Mouse (Mus musculus): Measurements from ENCODE around the gene Cd151.
"Not testable (repeated sequence)": the region's sequence is repeated elsewhere in the genome, so short reads cannot be mapped to it uniquely, and the experiment has no call there.

Gene Cd151

DNA sequence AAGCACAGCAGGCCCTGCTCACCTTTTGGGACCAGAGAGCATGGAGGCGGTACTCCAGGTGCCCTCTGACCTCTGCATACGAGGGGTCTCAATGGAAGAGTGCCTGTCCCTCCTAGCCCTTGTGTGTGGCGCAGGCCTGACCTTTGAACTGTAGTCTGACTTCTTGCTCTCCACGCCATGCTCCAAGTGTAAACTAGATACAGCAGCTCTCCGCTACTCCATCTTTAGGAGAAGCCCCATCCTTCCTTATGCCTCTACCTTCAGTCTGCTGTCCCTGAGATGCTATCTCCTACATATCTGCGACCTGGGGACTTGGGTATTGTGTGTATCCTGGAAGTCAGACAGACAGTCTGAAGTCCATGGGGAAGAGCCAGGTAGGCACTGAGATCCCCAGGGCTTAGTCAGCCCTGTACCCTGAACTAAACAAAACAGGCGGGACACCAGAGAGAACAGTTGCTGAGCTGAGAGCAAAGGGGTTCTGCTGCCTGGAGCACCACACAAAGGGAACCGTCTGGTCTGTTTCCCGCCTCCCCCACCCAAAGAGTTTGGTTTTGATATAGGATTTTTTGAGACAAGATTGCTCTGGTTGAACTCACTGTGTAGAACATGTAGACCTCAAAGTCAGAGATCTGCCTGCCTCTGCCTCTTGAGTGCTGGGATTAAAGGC lies 31.2 kb upstream of the Cd151 start:
- no peak for DNase-seq (ENCODE audit: extremely low read depth, insufficient read length, low spot score)

DNA sequence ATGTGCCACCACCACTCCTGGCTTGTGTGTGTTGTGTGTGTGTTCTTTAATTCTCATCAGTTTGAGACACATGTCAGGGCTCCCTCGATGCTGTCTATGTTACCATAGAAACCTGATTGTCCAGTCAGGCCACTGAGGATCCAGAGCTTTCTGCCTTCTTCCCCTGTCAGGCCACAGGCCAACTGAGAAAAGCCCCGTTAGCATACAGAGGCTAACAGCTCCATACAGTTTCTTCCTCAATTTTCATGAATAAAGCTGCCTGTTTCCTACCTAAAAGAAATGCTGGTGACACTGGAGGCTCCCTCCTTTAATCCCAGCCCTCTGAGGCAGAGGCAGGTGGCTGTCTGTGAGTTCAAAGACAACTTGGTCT lies 30.7 kb upstream of the Cd151 start:
- no peak for DNase-seq (ENCODE audit: extremely low read depth, insufficient read length, low spot score)

DNA sequence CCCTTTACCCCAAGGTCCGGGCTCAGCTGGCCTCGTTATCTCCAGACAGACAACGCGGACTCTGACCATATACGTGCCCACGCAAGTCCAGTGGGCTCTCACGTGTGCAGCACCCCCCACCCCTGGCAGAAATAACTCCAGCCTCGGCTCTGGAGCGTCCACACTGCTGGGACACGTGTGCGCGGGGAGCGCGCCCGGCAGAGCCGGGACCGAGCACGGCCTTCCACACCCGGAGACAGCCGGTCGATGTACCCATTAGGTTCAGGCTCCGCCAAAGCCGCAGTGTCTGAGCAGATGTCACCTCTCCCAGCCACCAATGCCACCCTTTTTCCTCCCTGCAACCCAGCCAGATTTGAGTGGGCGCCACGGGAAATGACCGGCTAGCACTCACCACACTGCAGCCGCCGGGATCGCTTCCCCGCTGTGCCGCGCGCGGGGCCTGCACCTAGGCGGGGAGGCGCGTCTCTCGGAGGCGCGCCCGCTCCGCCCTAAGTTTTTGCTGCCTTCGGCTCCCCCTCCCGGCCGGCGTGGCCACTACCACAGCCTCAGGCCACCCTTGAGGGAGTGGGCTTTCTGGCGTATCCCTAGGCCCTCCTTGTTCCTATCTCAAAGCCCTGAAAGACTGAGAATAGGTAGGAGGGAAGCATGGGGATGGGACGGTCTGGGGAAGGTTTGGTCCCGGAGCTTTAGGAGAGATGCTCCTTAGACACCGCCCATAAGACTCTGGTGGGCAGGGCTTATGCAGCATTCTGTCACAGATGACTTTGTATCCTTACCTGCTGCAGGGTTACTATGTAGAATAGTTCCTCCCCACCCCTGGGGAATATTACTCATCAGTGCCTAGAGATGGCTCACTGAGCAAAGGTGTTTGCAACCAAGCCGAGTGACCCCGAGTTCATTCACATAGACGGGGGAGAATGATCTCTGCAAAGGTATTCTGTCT lies 29.7 kb upstream of the Cd151 start, which contains the start of gene Slc25a22:
Gene Slc25a22, minus strand, starts transcription at position 715 of the 943 bp plus-strand sequence.
- DNase-seq (ENCODE audit: extremely low read depth, insufficient read length, low spot score): peak; percentile 87

DNA sequence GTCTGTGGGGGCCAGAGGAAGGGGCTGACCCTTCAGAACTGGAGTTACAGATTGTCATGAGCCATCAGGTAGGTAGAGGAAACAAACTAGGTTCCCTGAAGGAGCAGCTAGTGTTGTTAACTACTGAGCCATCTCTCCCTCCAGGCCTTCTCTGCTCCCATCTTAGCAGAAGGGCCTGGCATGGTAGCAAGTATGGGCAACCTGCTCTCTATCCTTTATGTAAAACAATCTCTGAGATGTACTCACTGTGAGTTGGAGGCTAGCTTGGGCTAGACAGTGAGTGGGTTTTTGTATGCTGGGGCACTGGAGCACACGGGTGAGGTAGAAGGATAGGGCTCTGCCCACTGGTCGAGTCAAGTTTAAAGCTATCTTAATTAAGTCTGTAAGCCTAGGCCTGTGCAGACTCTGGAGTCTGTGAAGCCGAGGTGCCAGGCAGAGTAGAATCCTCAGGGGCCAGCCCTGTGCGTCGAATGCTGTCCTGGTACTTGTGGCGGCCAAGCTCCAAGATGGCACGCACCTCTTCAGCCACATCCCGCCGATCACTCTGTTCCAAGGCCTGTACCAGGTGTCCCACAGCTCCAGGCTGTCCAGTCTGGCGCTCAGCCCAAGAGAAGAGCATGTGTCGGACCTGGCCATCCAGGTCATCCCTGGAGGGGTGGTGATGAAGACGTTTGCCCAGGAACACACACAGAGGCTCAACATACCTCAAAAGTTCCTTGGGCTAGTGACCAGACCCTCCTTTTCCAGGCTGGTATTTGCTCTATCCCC lies 28.8 kb upstream of the Cd151 start:
- DNase-seq (ENCODE audit: extremely low read depth, insufficient read length, low spot score): no peak

DNA sequence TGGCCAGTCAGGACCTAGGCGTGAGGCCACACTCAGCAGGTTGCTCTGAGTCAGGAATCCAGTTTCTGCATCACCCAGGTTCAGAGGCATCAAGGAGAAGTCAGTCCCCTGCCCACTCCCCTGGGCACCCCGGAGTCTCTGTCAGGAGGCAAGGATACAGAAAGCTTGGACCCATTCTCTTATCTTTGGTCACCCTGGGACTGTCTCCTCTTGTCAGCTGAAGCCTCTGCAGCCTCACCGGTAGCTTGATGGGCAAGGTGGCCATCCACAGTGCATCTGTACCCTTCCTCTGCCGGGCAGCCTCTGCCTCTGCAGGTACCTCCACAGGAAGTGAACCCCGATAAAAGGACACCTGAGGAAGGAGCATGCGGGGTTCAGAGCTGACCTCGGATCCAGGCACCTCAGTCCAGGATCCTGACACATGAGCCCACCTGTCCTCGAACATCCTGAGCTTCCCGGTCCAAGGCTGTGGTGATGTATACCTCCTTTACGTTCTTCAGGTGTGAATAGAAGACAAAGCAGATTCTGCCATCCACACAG lies 28.0 kb upstream of the Cd151 start:
- DNase-seq (ENCODE audit: extremely low read depth, insufficient read length, low spot score): no peak

DNA sequence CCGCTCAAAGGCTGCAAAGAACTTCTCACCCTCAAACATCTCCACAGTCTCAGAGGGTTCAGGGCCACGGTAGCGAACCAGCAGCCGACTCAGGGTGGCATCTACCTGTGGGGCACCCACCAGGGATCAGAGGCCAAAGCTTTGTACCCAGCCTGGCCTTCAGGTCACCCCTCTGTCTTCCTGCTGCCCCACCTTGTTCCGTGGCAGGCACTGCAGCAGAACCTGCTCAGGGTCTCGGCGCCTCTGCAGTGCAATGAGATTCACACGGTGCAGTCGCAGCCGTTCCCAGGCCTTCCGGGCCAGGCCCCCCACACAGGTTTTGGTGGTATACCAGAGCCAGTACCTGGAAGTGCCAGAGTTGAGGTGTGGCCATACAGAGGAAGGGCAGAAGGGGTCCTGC lies 27.4 kb upstream of the Cd151 start:
- DNase-seq (ENCODE audit: extremely low read depth, insufficient read length, low spot score): no peak

DNA sequence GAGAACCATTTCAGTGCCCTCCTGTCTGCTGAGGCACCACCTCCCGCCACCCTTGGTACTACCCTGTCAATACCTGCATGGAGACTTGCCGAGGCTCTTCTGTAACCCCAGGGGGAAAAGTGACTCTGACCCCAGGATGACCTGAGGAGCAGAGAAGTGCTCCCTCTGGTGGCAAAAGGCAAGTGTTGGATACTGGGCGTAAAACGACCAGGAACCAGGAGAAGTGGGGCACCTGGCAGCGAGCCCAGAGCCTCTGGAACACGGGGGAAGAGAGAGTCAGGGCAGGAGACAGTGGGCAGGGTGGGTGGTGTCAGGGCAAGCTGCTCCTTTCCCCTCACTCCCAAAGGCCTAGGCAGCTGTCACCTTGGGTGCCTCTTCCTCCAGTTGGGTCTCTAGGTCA lies 26.6 kb upstream of the Cd151 start:
- no peak for DNase-seq (ENCODE audit: extremely low read depth, insufficient read length, low spot score)

DNA sequence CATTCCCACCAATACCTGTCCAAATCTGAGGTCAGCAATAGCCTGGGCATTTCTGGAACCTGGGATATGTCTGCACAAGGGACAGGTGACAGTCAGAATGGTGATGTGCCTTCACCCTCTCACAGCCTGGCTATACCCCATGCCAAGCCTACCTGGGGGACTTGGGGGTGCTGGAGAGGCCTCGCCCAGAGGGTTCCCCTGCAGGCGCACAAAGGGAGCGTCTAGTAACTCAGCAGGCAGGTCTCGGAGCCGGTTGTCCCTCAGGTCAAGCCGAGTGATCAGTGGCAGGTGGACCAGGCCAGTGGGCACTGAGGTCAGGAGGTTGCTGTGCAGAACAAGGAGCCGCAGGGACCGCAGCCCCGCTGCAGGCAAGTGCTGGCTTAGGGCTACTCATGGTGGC lies 25.7 kb upstream of the Cd151 start:
- no peak for DNase-seq (ENCODE audit: extremely low read depth, insufficient read length, low spot score)

DNA sequence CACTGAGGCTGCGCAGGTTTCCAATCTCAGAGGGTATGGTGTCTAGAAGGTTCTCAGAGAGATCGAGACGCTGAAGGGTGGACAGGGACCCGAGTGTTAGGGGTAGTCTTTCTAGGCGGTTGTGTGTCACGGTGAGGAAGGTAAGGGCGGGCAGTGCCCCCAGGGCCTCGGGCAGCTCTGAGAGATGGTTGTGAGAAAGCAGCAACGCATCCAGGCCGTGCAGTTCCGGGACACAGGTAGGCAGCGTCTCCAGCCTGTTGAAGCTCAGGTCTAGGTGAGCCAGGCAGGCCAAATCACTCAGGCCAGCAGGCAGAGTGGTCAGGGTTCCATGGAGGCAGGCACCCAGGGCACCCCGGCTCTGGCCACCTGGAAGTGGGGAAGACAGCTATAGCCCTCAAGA lies 25.0 kb upstream of the Cd151 start:
- no peak for DNase-seq (ENCODE audit: extremely low read depth, insufficient read length, low spot score)

DNA sequence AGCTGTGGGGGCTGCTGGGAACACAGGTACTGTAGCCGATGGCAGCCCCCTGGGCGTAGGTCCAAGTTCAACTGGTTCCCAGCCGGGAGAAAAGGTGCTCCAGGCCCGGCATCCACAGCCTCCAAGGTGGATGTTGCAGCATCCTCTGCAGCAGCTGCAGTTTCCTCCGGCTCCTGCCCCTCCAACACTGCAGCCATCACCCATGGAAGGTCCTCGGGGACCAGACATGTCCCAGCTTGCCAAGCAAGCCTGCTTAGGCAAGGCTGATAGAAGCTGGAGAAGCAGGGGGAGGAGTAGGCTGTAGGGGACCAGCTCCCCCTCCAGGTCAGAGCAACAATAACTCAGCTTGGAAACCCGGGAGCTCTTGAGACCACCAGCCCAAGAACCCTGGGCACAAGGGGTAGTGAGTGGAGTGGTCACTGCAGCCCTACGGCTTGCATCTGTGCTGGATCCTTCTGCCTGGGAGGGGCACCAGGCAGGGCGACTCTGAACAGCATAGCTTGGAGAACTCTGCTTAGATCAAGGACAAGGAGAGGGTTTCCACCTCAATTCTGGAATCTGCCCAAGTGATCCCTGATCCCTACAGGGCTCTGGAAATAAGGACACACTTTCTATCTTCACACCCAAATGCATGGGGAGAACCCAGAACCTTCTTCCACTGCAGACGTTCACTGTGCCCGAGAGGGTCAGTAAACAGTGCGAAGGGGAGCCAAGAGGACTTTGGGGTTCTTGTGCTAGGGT lies 23.9 kb upstream of the Cd151 start:
- DNase-seq (ENCODE audit: extremely low read depth, insufficient read length, low spot score): peak; percentile 73

DNA sequence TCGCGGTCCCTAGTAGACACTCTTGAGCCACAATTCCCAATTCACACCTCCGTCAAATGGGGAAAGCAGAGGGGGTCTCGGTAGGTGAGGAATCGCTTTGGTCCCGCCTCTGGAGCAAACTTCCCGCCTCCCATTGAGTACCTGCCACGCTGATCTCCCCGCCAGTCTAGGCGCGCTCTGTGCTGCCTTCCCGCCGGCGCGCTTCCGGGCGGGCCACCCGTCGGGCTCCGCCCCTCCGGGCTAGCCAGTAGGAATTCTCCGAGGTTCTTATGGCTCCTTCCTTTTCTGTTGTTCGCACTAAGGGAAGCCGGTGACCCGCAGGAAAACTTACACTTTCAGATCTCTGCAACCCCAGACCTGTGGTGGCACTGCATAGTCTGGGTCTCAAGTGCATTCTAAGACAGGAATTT lies 23.4 kb upstream of the Cd151 start, which contains the start of gene Pidd1:
Gene Pidd1, minus strand, starts transcription at position 198 of the 410 bp plus-strand sequence.
- peak; percentile 91 for DNase-seq (ENCODE audit: extremely low read depth, insufficient read length, low spot score)

DNA sequence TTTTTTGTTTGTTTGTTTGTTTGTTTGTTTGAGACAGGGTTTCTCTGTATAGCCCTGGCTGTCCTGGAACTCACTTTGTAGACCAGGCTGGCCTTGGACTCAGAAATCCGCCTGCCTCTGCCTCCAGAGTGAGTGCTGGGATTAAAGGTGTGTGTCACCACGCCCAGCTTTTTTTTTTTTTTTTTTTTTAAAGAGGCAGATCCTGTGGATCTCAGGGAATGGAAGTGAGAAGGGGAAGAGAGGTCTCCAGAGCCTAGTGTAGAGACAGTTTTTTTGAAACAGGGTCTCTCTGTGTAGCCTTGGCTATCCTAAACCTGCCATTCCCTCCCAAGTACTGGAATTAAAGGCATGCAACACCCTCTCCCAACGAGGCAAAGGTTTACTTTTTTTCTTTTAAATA lies 20.8 kb upstream of the Cd151 start:
- not testable (repeated sequence) for DNase-seq (ENCODE audit: extremely low read depth, insufficient read length, low spot score)

DNA sequence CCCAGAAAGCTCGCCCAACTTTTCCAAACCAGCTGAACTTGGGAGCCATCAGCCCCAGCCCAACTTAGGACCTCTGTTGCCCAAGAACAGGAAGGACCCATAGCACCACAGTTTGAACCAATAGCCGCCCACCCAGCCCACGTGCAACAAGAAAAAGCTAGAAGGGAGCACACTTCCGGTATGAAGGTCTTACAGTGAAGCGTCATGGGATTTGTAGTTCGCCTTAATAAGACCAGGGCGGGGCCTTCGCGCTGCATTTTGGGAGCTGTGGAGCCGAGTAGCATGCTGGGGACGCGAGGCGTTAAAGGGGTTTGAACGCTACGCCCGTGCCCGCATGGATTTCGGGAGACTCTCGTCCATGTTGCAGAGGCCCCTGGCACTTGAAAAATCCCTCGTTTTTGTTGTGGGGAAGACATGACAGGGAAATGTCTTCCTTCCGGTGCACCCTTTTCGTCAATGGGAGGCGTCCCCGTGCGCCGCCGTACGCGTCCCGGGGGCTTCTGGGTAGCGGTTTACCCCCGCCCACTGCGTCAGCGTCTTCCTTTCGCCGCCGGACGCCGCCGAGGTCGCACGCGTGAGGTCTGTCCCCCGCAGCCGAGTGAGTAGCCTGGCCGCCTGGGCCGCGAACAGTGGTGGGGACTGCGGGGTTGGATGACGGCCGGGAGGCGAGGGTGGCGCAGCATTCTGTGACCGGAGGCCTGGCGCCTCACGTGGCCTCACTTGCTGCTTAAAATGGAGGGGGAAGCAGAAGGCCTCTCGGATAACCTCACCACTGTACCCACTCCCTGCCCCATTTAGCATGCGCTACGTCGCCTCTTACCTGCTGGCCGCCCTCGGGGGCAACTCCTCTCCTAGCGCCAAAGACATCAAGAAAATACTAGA lies 19.8 kb upstream of the Cd151 start, which contains the start of gene Rplp2:
Gene Rplp2, plus strand, starts transcription at position 261 of the 882 bp plus-strand sequence.
- DNase-seq (ENCODE audit: extremely low read depth, insufficient read length, low spot score): peak; percentile 98

DNA sequence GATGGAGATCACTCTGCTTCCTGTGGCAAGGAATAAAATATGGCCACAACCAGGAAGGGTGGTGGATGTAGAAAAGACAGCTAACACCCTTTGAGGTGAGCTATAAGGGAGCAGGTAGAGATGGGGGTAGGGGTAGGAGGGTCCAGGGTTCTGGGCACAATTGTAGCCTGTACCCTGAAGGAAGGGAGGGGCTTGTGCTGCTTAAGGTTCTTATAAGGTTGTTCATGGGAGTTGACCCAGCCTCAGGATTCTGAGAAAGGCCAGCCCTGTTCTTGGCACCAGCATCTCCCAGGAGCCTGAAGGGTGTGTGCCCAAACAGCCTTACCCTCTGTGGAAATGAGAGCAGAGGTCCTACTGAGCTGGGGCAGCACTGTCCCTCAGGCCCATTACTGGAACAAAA lies 15.3 kb upstream of the Cd151 start:
- DNase-seq (ENCODE audit: extremely low read depth, insufficient read length, low spot score): no peak

DNA sequence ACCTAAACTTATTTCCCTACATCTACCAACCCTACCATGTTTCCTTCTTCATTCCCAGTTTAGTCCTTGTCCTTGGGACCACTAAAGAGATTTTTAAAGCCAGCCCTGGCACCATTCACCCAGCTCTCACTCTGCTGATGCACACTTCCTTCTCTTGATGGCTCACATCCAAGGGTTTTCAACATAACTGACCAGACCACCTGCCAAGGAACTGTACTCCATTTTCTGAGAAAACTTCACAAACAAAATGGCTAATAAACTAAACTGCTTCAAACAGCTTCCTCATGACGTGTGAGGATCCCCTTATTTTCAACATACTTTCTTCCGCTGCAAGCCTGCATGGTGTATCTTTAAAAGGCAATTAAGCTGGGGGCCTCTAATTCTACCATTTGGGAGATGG lies 13.6 kb upstream of the Cd151 start:
- DNase-seq (ENCODE audit: extremely low read depth, insufficient read length, low spot score): no peak

DNA sequence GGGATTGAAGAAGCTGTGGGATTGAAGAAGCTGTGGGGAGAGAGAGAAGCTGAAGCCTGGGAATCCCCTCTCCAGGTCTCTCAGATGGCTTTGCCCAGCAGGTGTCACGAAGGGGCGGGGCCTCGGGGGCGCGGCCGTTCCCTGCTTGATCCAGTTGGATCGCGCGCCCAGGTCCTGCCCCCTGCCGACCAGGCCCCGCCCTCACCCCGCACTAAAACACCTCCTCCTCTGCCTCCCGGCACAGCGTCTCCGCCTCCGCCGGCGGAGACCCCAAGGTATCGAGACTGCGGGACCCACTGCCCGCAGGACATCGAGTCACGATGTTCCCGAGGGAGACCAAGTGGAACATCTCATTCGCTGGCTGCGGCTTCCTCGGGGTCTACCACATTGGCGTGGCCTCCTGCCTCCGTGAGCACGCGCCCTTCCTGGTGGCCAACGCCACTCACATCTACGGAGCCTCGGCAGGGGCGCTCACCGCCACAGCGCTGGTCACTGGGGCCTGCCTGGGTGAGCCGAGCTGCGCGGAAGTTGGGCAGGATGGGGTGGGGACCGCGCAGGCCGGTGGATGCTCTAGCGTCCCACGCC lies 12.1 kb upstream of the Cd151 start, which contains the start of gene Pnpla2:
Gene Pnpla2, plus strand, starts transcription at position 232 of the 585 bp plus-strand sequence.
- peak; percentile 92 for DNase-seq (ENCODE audit: extremely low read depth, insufficient read length, low spot score)

DNA sequence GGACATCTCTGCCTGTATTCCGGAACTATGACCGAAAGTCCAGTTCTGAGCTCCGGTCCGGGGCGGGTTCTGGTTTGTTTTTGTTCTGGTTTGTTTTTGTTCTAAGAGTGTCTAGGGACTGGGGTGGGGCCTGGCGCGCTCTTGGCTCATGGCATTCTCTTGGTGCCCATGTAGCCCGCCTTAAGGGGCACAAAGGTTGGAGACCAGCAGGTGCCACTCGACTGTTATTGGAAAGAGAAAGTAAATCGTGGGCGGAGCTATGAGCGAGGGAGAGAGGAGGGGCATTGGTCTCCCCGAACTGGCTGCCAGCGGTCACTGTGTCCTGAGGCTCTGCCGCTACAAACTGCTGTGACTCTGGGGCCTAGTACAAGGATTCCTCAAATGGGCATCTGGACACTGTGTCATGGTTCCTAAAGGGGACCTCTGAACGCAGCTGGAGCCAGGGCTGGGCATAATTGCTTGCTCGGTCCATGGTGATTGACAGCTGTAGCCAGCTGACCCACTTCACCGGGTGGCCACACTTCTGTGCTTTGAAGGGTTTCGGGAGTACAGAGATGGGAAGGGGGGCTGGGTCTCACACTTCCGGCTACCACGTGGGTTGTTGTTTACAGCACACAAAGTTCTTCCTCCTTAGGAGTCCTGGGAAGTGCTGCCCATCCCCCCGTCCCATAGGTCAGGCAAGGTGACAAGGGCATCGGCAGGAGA lies 11.4 kb upstream of the Cd151 start:
- peak; percentile 68 for DNase-seq (ENCODE audit: extremely low read depth, insufficient read length, low spot score)

DNA sequence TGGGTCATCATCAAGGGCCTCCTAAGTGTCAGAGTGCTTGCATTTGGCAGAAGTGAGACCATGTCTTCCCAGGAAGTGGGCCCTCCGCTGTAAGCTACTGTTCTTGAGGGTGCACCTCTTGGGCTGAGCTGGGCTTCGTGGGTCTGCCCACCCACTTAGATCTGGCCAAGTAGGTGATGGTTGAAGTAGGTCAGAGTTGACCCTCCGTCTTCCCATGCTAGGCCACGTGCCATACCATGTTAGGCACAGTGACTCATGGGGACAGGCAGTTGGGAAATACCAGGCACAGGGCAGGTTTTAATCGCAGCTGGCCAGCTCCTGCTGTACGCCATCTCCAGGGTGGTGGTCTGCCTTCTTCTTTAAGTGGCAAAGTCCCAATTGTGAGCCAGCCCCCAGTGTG lies 10.5 kb upstream of the Cd151 start:
- DNase-seq (ENCODE audit: extremely low read depth, insufficient read length, low spot score): no peak

Measured in 3134 (cell line).